Mouse (Mus musculus): ENCODE measurements at regions not wholly inside any gene's neighbourhood (a gene's known extent, or its start where the extent isn't known, plus 50 kb on each side); places are given as distances from the start of the nearest gene placed in this dataset.

- TF ChIP-seq GATA1 (IDR thresholded peaks at IDR 0.05; ENCODE audit: borderline replicate concordance, low read length) (no peak), CTCF (IDR thresholded peaks at IDR 0.05; ENCODE audit: low read depth, low read length) (no peak), GATA2 (IDR thresholded peaks at IDR 0.05; ENCODE audit: borderline replicate concordance, low read depth, low read length) (no peak)
Observed at GRCm38 (mm10) chr13:119364160-119364559, 64.2 kb upstream of the Paip1 start.
